ENCODE assay signal across 27 mouse cellular contexts in the genomic region with DNA sequence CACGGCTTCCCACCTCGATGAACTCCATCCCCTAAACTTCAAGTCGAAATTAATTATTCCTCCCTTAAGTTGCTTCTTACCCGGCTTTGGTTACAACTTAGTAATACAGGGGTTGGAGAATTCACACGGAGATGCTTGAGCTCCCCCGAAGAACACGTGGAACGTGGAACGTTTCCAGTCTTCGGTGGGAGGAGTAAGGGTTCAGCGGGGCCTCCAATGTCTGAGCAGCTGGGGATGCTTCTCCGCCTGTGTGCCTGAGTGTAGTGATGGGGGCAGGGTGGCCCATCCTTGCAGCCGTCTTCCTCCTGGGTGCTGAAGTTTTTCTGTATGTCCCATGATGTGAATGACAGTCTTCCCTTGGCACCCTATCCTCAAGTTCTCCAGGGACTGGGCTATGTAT. TPM values are rescaled to one million over a fixed set of nuclear protein-coding genes. Genes with fewer than 3 reads are reported as not detected.
"Had no signal": no experiment of that assay in that cellular context is flagged by ENCODE, and none has a peak within 500 bp of the region (broad histone marks: within the 10 kb centered on the region; RNA-seq: fewer than 3 reads in every experiment).

No protein-coding gene starts in this region.

- H3K27me3 ChIP-seq: liver, embryonic 15.5 days; lung, embryonic 15.5 days; midbrain, embryonic 13.5 days; midbrain, embryonic 15.5 days; neural tube, embryonic 12.5 days had no signal

- H3K36me3 ChIP-seq: liver, embryonic 15.5 days; lung, embryonic 15.5 days; midbrain, embryonic 15.5 days; neural tube, embryonic 12.5 days had no signal

- H3K4me1 ChIP-seq: liver, embryonic 15.5 days had no signal

- H3K4me3 ChIP-seq: liver, embryonic 15.5 days; lung, embryonic 15.5 days; megakaryocyte, embryonic 14.5 days; midbrain, embryonic 13.5 days; midbrain, embryonic 15.5 days; neural tube, embryonic 12.5 days had no signal

- DNase-seq: liver, postnatal 0 days; lung, adult 2 months; lung, postnatal 14 days; lung, postnatal 36 days; retina, postnatal 1 day; right cerebral cortex, adult 18-20 months; right cerebral cortex, postnatal 25 days; right cerebral cortex, postnatal 4 days; spleen, adult 18-20 months; thymus, adult 2 months; thymus, postnatal 25 days; thymus, postnatal 4 days had no signal

- H3K27ac ChIP-seq: liver, embryonic 15.5 days; macrophage; midbrain, embryonic 13.5 days; midbrain, embryonic 15.5 days; neural tube, embryonic 12.5 days had no signal

RNA-seq across cellular contexts. Expression of a gene that starts 14.6 kb away (rescaled TPM):
- polyA plus RNA-seq: macrophage had no signal

RNA-seq across cellular contexts. Expression of a gene that starts 29.2 kb away (rescaled TPM):
- polyA plus RNA-seq: liver, embryonic 15.5 days; liver, postnatal 0 days; lung, adult 2 months; lung, embryonic 15.5 days; lung, postnatal 0 days; macrophage; midbrain, embryonic 11.5 days; midbrain, embryonic 13.5 days; midbrain, embryonic 15.5 days; midbrain, postnatal 0 days; neural tube, embryonic 12.5 days; neural tube, embryonic 14.5 days; small intestine, adult 2 months; stomach, embryonic 14.5 days; stomach, embryonic 16.5 days; thymus, adult 2 months; urinary bladder, adult 2 months had no signal
